8 mouse cellular contexts compared by ENCODE assay signal in genomic region chr8:120364093-120364725, GRCm38 (mm10).
DNase-seq lines count a peak whose midpoint lies in the region; ATAC-seq and TF ChIP-seq lines count a peak whose summit lies in the region.

No protein-coding gene starts in this region.

- H3K4me2 ChIP-seq in intestine, postnatal 0 days (replicated peaks; ENCODE audit: low read depth): no peak overlapping the region
- H3K4me2 ChIP-seq in lung, embryonic 14.5 days: no peak overlapping the region

- peak; percentile 59 for DNase-seq in A20 (ENCODE audit: low read depth, low spot score)
- DNase-seq in CD4-positive helper T cell, adult 2 months (ENCODE audit: low read depth, low spot score): peak; percentile 54
- peak; percentile 42 for DNase-seq in embryonic facial prominence, embryonic 10.5 days (ENCODE audit: low spot score)
- DNase-seq in lung, embryonic 14.5 days: peak; percentile 39
- peak; percentile 41 to 62 for DNase-seq in spleen, postnatal 14 days (ENCODE audit: low spot score in 2 of 2)
- DNase-seq in right cerebral cortex, postnatal 4 days: no peak
- no peak for DNase-seq in left cerebral cortex, postnatal 25 days (ENCODE audit: low spot score in 2 of 2)

- peak; percentile 74 for TF ChIP-seq CTCF in intestine, postnatal 0 days (IDR thresholded peaks at IDR 0.05; ENCODE audit: low read depth)
- TF ChIP-seq CTCF in lung, embryonic 14.5 days (IDR thresholded peaks at IDR 0.05; ENCODE audit: low read depth): peak; percentile 62

- no peak overlapping the region for H3K4me3 ChIP-seq in embryonic facial prominence, embryonic 10.5 days
- H3K4me3 ChIP-seq in intestine, postnatal 0 days (ENCODE audit: low read depth, low read length): no peak overlapping the region
- H3K4me3 ChIP-seq in lung, embryonic 14.5 days (ENCODE audit: low read depth, low read length): no peak overlapping the region

- peak overlapping the region; percentile 76 for H3K27ac ChIP-seq in embryonic facial prominence, embryonic 10.5 days (replicated peaks)
- H3K27ac ChIP-seq in intestine, postnatal 0 days (ENCODE audit: low read depth, low read length): peak overlapping the region; percentile 41; the same call in 1 of the 2 replicates
- no peak overlapping the region for H3K27ac ChIP-seq in lung, embryonic 14.5 days (ENCODE audit: low read depth)

- H3K36me3 ChIP-seq in embryonic facial prominence, embryonic 10.5 days (replicated peaks): no peaks in the 10 kb centered on the region
- no peaks in the 10 kb centered on the region for H3K36me3 ChIP-seq in intestine, postnatal 0 days (ENCODE audit: control insufficient read depth, insufficient read depth)
- no peaks in the 10 kb centered on the region for H3K36me3 ChIP-seq in lung, embryonic 14.5 days (ENCODE audit: insufficient read depth)

- H3K27me3 ChIP-seq in embryonic facial prominence, embryonic 10.5 days (replicated peaks; ENCODE audit: low read depth, poor library complexity, severe bottlenecking): peaks cover 7% of the 10 kb centered on the region; the same call in 1 of the 2 replicates
- no peaks in the 10 kb centered on the region for H3K27me3 ChIP-seq in intestine, postnatal 0 days (replicated peaks; ENCODE audit: control insufficient read depth, insufficient read depth, low read length)
- H3K27me3 ChIP-seq in lung, embryonic 14.5 days (ENCODE audit: insufficient read depth, low read length): no peaks in the 10 kb centered on the region

- peaks cover 85% of the 10 kb centered on the region for H3K4me1 ChIP-seq in embryonic facial prominence, embryonic 10.5 days
- peaks cover 12% of the 10 kb centered on the region; the same call in 1 of the 2 replicates for H3K4me1 ChIP-seq in intestine, postnatal 0 days (replicated peaks; ENCODE audit: control insufficient read depth, insufficient read depth, low read length)
- peaks cover 8% of the 10 kb centered on the region; the same call in 1 of the 2 replicates for H3K4me1 ChIP-seq in lung, embryonic 14.5 days (ENCODE audit: insufficient read depth)

- no peak overlapping the region for H3K9ac ChIP-seq in intestine, postnatal 0 days (ENCODE audit: low read depth, low read length)
- H3K9ac ChIP-seq in lung, embryonic 14.5 days: no peak overlapping the region

- WGBS in embryonic facial prominence, embryonic 10.5 days: 33% methylated on average over 7 of the region's 7 CpGs
- WGBS in intestine, postnatal 0 days: 34% methylated on average over 7 of the region's 7 CpGs
- 33% methylated on average over 7 of the region's 7 CpGs for WGBS in lung, embryonic 14.5 days

- peak; percentile 13 for ATAC-seq in intestine, postnatal 0 days
- no peak; the same call in 1 of the 2 replicates for ATAC-seq in lung, embryonic 14.5 days (ENCODE audit: insufficient read depth)

- intact Hi-C loops in left cerebral cortex, postnatal 25 days (cut with DNase I): no loop called here

- no peaks in the 10 kb centered on the region for H3K9me3 ChIP-seq in embryonic facial prominence, embryonic 10.5 days
- H3K9me3 ChIP-seq in intestine, postnatal 0 days (ENCODE audit: control insufficient read depth): no peaks in the 10 kb centered on the region
- no peaks in the 10 kb centered on the region for H3K9me3 ChIP-seq in lung, embryonic 14.5 days (ENCODE audit: low read depth, low read length)

Comparison
In these comparisons a context has a peak if more than half of its experiments do, and no peak if none do; other contexts are left out.
1. DNase-seq: peak in A20 (single experiment), CD4-positive helper T cell, adult 2 months (single experiment), embryonic facial prominence, embryonic 10.5 days (single experiment), lung, embryonic 14.5 days (single experiment) and spleen, postnatal 14 days (2 of 2); none in right cerebral cortex, postnatal 4 days (single experiment) and left cerebral cortex, postnatal 25 days (0 of 2).